Mouse (Mus musculus) activated CD4-positive, CD25-positive, alpha-beta regulatory T cell, adult 4 months (primary cell): ENCODE data around the gene Coq5. TPM values are rescaled to one million over a fixed set of nuclear protein-coding genes. Genes with fewer than 3 reads are reported as not detected.

Experiments
- ATAC-seq: one replicate; pipeline ENCODE4 v1.8.0; 2017
- polyA plus RNA-seq, 2 experiments: library from polyadenylated mRNA; unstranded; fragments of 100-300 nt; shearing (Covaris generic); gene quantifications; one replicate each; pipeline ENCODE4 v1.2.1; 2017

Coq5 gene
- polyA plus RNA-seq, 2 experiments from 2014 or later = 27.2 to 34.4 TPM

DNA sequence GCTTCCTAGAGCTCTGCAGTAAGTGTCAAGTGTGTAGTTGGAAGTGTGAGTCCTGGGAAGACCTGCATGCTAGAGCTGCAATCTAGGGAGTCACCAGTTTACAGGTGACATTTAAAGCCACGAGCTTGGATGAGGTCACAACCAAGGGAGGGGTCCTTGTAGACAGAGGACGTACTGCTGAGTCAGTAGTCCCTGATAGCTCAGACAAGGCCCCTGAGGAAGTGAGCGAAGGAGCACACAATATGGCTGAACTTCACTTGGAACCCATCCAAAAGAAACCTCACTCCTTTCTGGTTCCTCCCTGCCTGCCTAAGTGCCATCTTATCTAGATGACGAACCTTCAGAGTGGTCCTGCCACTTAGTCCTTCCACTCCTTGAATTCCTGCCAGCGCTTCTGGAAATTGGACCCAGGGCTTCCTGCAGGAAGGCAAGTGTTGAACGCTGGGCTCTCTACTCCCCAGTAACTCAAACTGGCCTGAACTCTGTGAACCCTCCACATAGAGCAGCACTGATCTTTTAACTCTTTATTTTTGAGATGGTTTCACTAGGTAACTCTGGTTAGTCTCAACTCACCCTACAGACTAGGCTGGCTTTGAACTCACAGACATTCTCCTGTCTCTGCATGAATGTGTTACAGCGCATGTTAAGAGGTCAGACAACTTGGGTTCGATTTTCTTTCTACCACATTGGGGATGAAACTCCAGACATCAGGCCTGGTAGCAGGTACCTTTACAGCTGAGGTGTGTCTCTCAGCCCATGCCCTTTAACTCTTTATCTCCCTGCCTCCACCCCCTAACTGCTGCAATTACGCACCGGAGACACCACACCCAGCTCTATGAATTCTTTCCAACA, 33.6 kb downstream of the Coq5 start:
- no peak for ATAC-seq

DNA sequence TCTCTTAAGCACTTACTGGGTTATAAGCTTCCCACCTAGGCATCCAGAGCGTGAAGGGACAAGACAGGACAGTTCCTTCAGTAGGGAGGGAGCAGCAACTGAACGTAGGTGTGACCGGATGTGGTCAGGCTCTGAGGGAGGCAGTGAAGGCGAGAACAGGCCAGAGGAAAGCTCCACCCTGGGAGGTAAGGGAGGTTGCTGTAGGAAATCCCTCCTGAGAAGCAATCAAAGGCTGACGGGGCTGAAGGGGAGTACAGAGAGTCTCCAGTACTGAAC, 34.1 kb downstream of the Coq5 start:
- ATAC-seq = no peak

DNA sequence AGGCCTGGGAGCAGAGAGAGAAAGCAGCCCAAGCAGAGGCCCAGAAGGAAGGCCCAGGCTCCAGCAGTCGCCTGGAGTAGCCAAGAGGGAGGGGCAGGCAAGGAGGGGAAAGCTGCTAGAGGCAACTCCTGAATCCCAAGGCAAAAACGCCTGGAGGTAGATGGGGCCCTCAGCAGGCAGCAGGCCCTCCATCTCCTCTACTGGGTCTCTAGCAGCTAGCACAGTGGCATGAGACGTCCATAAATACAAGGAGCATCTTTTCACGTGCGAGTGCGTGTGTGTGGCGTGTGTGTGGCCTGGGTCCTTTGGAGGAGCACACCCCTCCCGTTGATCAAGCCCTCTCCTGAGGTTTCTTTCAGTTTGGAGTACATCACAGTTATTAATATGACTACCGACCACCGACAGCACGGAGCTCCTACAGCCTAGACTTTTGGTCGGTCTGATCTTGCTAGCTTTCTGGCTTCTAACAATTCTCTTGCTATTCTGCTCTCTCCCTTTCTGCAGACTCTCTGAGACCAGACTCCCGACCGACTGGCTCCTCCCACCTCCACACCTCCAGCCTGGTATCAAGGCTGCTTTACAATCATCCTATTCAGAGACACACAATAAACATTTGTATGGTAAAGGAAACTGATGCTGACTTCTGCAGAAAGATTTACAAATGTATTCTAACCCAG, 37.6 kb downstream of the Coq5 start:
- no peak for ATAC-seq

DNA sequence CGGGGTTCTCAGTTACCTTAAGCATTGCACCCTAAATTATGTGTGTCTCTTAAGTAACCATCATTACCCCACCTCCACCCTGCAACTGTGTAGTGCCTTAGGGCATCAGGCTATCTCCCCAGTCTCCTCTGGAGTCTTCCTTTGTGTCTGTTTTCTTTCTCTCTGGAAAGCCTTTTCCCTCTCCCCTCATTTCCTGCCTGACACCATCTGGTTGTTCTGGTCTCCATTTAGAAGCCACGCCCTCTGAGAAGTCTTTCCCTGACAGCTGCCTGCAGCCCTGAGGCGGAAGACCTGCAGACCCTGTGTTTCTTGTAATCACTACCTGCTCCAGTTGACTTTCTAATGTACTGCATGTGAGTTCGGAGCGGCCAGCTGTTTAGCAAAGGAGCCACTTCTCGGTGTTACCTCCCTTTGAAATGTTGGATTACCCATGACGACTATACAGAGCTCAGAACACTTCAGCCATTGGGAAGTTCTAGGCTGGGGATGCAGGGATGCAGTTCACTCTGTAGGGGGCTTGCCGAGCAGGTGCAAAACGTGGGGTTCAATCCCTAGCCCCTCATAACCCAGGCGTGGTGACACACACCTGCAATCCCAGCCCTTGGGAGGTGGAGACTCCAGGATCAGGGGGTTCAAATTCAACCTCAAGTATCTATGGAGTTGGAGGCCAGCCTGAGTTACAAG, 38.3 kb downstream of the Coq5 start:
- ATAC-seq = no peak

DNA sequence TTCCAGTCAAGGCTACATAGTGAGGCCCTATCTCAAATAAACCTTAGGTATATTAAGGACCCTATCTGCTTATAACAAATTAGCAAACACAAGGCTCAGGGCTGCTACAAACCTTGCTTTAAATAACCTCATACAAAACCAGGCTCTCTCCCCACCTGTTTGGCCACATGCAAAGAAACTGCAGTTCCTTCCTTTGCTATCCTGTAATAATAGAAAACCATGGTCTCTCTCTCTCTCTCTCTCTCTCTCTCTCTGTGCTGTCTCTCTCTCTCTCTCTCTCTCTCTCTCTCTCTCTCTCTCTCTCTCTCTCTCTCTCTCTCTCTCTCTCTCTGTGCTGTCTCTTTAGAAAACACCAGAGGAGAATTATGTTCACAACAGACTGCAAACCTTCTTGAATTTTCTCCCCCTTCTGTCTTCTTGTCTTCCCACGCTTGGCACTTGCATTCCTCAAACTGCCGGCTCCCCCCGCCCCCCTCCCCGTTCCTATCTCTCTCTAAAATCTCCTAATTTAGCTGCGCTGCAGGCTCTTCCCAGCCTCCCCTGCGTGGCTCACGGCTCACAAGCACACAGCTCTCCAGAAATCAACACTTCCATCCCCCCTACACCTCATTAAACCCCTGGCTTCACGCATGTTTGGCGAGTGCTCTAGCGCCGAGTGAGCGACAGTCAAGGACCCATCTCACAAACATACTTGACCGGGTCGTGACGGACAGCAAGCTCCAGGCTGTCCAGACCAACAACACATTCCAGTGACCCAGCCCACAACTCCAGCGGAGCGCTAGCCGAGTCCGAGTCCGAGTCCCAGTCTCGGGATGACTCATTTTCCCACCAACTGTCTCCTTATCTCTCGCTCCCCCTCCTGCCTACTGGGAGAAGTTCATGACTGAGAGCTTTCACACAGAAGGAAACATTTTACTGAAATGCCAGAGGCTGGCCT, 39.8 kb downstream of the Coq5 start:
- peak; percentile 28 for ATAC-seq

DNA sequence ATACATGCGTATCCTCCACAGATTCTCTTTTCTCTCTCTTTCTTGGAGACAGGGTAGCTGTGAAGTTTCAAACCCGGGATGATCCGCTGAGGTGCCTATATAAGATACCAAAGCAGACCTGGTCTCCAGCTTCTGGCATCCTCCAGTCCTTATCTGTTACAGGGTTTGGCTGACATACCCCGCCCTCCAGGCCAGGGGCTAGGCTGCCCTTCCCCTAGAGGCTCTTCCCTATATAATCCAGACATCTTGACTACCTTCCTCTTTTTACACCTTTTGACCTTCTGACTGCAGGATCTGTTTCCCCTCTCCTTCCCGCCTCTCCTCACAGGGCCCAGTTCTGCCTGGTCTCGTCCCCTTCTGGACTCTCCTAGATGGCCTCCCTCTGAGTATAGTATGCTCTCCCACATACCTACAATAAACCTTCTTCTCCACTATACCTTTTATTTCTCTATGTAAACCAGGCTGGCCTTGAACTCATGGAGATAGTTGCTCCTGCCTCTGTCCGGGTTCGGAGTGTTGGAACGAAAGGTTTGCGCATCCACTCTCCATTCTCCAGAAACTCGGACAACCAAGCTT, 46.9 kb downstream of the Coq5 start:
- peak; percentile 33 for ATAC-seq

DNA sequence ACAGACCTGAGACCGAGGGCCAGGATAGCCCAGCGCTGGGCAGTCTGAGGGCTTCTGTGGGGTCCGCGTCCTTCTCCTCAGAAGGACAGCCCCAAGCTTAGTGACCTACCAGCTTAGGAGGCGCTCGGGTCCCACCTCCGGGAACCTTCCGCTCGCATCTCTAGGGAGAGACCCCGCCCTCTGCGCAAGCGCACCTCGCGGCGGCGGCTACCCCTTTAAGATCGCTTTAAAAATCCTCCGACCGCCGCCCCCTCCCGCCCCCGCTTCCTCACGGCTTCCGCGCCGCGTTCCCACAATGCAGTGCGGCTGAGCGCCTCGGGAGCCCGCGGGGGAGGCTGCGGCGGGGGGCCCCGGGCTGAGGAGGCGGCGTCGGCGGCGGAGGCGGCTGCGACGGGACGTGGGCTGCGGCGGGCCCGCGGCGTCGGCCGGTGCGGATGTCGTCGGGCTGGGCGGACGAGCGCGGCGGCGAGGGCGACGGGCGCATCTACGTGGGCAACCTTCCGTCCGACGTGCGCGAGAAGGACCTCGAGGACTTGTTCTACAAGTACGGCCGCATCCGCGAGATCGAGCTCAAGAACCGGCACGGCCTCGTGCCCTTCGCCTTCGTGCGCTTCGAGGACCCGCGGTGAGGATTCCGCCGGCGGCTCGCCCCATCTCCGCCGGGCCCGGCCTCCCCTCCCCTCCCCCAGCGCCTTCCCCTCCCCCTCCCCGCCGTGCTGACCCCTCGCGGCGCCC, 47.6 kb downstream of the Coq5 start, which contains the start of gene Srsf9:
Gene Srsf9, plus strand, starts transcription at position 303 of the 735 bp plus-strand sequence.
- peak; percentile 77 for ATAC-seq

DNA sequence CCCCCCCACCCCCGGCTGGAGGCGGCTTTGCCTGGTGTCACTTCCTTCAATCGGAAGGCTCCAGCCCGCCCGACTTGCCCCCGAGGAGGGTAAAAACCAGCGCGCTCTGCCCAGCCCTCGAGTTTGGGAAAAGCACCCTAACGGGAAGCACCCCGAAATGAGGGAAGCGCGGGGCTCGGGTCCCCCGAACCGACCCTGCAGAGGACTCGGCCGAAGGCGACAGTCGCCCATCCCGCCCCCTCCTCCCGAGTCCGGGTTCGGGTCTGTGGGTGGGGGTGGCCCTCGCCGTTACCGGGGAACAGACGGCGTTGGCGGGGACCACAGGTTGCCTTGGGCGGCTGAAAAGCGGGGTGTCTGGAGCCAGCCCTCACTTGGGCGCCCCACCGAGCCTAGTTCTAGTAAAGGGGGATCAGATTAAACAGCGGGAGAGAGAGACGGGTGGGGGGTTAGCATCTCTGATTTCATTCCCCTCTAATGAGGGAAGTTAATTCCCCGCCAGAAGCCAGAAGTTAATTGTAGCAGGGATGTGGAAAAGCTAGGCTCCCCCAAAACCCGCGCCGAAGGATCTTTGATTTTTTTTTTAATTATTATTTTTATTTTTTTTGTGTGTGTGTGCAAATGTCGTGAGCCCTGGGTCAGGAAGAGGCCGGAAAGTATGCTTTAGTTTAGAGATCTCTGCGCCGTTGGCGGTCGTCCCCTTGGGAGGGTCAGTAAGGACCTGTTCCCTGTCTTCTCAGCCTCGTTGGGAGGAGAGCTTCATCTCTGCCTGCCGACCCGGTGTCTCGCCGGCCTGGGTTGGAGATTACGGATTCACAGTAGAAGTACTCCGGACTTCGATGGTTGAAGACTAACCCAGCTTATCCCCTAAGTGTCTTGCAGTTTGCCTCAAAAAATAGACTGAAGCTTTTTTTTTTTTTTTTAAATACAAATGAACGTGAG, 48.4 kb downstream of the Coq5 start:
- ATAC-seq = no peak

DNA sequence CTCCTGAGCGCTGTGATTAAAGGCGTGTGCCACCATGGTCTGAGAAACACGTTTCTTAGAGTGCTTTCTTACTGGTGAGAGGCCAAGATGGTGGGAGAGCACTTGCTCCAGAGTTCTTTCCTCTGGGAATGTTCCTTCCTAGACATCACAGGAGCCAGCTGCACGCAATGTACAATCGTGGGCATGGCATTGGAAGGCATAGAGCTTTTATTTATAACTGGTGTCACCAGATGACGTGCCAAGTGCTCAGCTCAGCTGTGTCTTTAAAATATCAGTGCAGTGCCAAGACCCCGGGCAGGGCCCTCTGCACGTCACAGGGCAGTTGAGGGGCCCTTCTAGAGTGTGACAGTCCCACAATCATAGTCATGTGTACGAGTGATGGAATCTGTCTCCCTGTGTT, 51.5 kb downstream of the Coq5 start:
- no peak for ATAC-seq

DNA sequence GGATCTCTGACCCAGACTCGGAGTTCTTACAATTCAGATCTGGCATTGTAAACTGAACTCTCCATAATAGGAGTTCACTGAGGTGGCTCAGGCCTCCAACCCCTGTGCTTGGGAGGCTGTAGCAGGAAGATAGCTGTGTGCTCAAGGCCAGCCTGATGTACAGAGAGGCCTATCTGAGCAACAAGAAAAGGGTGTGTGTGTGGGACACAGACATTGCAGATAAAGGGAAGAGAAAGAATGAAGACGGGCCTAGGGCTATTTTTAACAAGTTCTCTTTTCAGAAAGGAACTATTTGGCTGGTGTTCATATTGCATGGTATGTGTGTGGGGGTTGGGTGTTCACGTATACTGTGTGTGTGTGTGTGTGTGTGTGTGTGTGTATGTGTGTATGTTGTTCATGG, 54.2 kb downstream of the Coq5 start:
- no peak for ATAC-seq

DNA sequence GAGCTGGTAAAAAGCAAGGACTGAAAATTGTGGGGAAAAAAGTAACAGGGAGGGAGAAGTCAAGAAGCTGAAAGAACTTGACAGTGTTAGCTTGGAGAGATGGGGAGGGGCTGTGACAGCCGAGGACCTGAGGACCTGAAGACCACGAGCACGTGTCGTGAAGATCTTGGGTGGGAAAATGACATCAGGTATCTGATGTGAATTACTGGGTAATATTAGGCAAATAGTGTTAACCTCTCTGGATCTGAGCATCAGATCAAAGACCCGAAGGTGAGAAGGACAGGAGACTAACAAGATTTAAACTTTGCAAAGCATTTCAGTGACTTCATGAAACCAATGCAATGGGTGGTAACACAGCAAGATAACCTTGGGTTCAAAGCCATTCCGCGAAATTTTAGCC, 60.5 kb downstream of the Coq5 start:
- no peak for ATAC-seq

DNA sequence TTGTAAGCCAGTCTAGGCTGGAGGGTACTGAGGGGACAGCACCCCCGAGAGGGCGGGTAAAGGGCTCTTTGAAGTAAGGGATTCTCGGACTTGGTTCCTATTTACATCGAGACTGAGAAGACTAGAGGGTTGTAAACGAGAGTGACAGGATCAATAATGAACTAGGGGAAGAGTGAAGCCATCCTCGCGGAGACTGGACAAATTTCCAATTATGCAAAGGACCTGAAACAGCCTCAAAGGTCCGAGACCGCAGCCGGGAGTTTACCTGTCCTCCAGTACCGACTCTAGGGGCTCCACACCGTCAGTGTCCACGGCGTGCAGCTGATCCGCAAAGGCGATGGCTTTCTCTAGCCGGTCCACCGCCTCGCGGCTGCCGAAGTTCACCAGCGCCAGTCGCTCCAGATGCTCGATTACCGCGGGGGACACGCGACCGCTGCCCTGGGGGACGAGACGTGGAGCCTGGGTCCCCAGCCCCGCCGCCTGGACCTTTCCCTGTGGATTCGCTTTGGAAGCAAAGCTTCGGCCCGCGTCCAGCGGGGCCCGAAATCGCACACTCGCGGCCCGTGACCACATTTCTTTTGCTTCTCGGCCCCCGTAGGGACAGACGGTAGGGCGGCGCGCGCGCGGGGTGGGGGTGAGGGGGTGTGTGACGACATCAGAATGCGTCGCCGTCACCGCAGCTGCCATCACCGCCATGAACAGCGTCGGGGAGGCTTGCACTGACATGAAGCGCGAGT, 61.3 kb downstream of the Coq5 start, which contains the start of the genes Gatc and Triap1:
Gene Gatc, minus strand, starts transcription at position 602 of the 737 bp plus-strand sequence.
Gene Triap1, plus strand, starts transcription at position 649 of the 737 bp plus-strand sequence.
- ATAC-seq = peak; percentile 78

DNA sequence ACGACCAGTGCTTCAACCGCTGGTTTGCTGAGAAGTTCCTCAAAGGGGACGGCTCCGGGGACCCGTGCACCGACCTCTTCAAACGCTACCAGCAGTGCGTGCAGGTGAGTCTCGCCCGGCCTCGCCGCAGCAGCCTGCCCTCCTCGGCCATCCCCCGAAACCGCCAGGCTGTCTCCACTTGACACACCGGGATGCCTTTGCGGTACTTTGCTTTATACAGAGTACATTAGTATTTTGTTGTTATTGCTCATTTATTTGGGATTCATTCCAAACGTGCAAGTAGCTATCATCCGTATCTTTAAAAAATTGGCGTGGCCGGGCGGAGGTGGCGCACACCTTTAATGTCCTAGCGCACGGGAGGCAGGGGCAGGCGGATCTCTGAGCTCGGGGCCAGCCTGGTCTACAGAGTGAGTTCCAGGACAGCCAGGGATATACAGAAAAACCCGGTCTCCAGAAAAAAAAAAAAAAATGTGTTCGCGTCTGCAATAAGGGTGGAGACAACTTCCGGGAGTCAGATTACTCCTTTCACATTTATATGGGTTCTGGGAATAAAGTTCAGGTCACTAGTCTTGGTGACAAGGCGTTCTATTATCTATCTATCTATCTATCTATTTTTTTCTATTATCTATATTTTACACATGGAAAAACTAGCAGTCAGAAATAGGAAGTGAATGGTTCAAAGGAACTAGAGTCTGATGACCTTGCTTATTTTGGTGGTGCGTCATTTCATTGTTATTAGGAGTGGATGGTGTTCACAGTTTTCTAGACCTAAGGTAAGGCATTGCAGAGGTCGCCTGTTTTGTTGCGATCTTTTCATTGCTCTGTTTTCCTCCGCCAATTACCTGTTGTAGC, 62.1 kb downstream of the Coq5 start:
- peak; percentile 33 for ATAC-seq

Other genes with a start within 250 kb of the Coq5 start
- 10 to 100 TPM; 11.7 to 19.1 TPM for gene Gm10401, start 181.4 kb upstream of the Coq5 start, polyA plus RNA-seq
- gene Acads, start 160.3 kb upstream of the Coq5 start, polyA plus RNA-seq = 10 to 100 TPM; 14.7 to 24.1 TPM
- gene Unc119b, start 144.7 kb upstream of the Coq5 start, polyA plus RNA-seq = 10 to 100 TPM; 18.3 to 19.0 TPM
- gene Mlec, start 121.5 kb upstream of the Coq5 start, polyA plus RNA-seq = 10 to 100 TPM; 26.8 to 37.1 TPM
- gene Cabp1, start 85.3 kb upstream of the Coq5 start, polyA plus RNA-seq = under 1 TPM in 1 of 2 experiments, not detected in 1; 0.54 TPM
- gene Pop5, start 43.8 kb upstream of the Coq5 start, polyA plus RNA-seq = 100 to 1,000 TPM; 122 to 135 TPM
- gene Rnf10, start 6.8 kb upstream of the Coq5 start, polyA plus RNA-seq = 10 to 100 TPM; 30.8 to 33.1 TPM
- gene Dynll1, start 21.3 kb downstream of the Coq5 start, polyA plus RNA-seq = 100 to 1,000 TPM; 459 to 496 TPM
- 10 to 100 TPM; 17.9 to 23.8 TPM for gene Srsf9, start 47.5 kb downstream of the Coq5 start, polyA plus RNA-seq
- 10 to 100 TPM; 11.3 to 12.0 TPM for gene Gatc, start 61.5 kb downstream of the Coq5 start, polyA plus RNA-seq
- gene Triap1, start 61.6 kb downstream of the Coq5 start, polyA plus RNA-seq = 10 to 100 TPM; 42.3 to 45.6 TPM
- 100 to 1,000 TPM; 589 to 624 TPM for gene Cox6a1, start 69.3 kb downstream of the Coq5 start, polyA plus RNA-seq
- not detected for gene Msi1, start 149.9 kb downstream of the Coq5 start, polyA plus RNA-seq
- gene Pla2g1b, start 186.6 kb downstream of the Coq5 start, polyA plus RNA-seq = not detected
- gene Sirt4, start 205.1 kb downstream of the Coq5 start, polyA plus RNA-seq = 10 to 100 TPM; 10.4 to 14.9 TPM
- gene Pxn, start 227.0 kb downstream of the Coq5 start, polyA plus RNA-seq = 10 to 100 TPM; 14.5 to 21.0 TPM